10 mouse cellular contexts compared by ENCODE assay signal in the genomic region with DNA sequence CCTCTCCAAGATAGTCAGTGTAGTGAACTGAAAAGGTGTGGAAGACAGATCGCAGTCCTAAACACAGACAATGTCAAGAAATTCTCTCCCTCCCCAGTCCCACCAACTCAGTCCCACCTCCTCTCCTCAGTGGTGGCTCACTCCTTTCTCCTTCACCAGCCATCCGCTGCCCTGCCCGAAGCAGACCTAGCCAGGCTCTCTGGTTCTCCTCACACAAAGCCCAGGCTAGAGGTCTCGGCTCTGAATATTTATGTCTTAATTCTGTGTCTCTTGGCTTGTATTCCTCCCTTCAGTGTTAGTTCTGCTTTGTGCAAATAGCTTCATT.
DNase-seq lines count a peak whose midpoint lies in the region; ATAC-seq and TF ChIP-seq lines count a peak whose summit lies in the region.
"Had no signal": no experiment of that assay in that cellular context is flagged by ENCODE, and none has a peak within 500 bp of the region (broad histone marks: within the 10 kb centered on the region; RNA-seq: fewer than 3 reads in every experiment).

No protein-coding gene starts in this region.

- TF ChIP-seq EP300 in CH12.LX (IDR thresholded peaks at IDR 0.05; ENCODE audit: low read length): no peak
- TF ChIP-seq EP300 in liver, postnatal 0 days (IDR thresholded peaks at IDR 0.05; ENCODE audit: low read depth): no peak

- peaks cover 48% of the 10 kb centered on the region for H3K27me3 ChIP-seq in heart, embryonic 13.5 days (replicated peaks)
- H3K27me3 ChIP-seq in CH12.LX (replicated peaks): peaks cover 2% of the 10 kb centered on the region
- H3K27me3 ChIP-seq in forebrain, embryonic 14.5 days (replicated peaks; ENCODE audit: control insufficient read depth, insufficient read depth, low read length): no peaks in the 10 kb centered on the region
- no peaks in the 10 kb centered on the region for H3K27me3 ChIP-seq in limb, embryonic 15.5 days
- H3K27me3 ChIP-seq in liver, postnatal 0 days (ENCODE audit: insufficient read depth, low read length): 0 out of 2 replicates have a peak, but pooled peaks cover 2% of the 10 kb centered on the region

- DNase-seq in heart, postnatal 4 days: no peak
- no peak for DNase-seq in CH12.LX (ENCODE audit: extremely low read depth)
- no peak for DNase-seq in forebrain, embryonic 14.5 days (ENCODE audit: low spot score)
- DNase-seq in liver, postnatal 0 days: no peak
- no peak for DNase-seq in adrenal gland, postnatal 36 days
- no peak for DNase-seq in right cerebral cortex, postnatal 4 days
- DNase-seq: B cell, adult 2 months; lung, adult 2 months had no signal

- H3K4me3 ChIP-seq in heart, embryonic 13.5 days: 0 out of 2 replicates have a peak overlapping the region, but pooled peaks have one; percentile 40
- no peak overlapping the region for H3K4me3 ChIP-seq in CH12.LX (replicated peaks in 1 of 3; ENCODE audit: low read depth in 2 of 3, low read length in 2 of 3, poor library complexity in 1 of 3)
- no peak overlapping the region for H3K4me3 ChIP-seq in forebrain, embryonic 14.5 days (ENCODE audit: low read depth, low read length)
- no peak overlapping the region for H3K4me3 ChIP-seq in limb, embryonic 15.5 days
- no peak overlapping the region for H3K4me3 ChIP-seq in liver, postnatal 0 days (ENCODE audit: low read depth, low read length)

- no peaks in the 10 kb centered on the region for H3K36me3 ChIP-seq in heart, embryonic 13.5 days
- no peaks in the 10 kb centered on the region for H3K36me3 ChIP-seq in CH12.LX (replicated peaks in 1 of 2; ENCODE audit: control insufficient read depth in 1 of 2, insufficient read depth in 1 of 2, low read length in 1 of 2)
- no peaks in the 10 kb centered on the region for H3K36me3 ChIP-seq in forebrain, embryonic 14.5 days (ENCODE audit: control insufficient read depth, insufficient read depth, low read length)
- no peaks in the 10 kb centered on the region for H3K36me3 ChIP-seq in limb, embryonic 15.5 days
- H3K36me3 ChIP-seq in liver, postnatal 0 days (replicated peaks; ENCODE audit: insufficient read depth, low read length): no peaks in the 10 kb centered on the region

- peak overlapping the region; percentile 68 for H3K4me2 ChIP-seq in heart, embryonic 13.5 days
- no peak overlapping the region for H3K4me2 ChIP-seq in CH12.LX (ENCODE audit: insufficient read depth, low read depth, poor library complexity, severe bottlenecking)
- H3K4me2 ChIP-seq in forebrain, embryonic 14.5 days (ENCODE audit: low read length): peak overlapping the region; percentile 30; the same call in 1 of the 2 replicates
- H3K4me2 ChIP-seq in limb, embryonic 15.5 days: no peak overlapping the region
- H3K4me2 ChIP-seq in liver, postnatal 0 days (ENCODE audit: low read depth, low read length): no peak overlapping the region

- no peak for TF ChIP-seq CTCF in CH12.LX (conservative IDR thresholded peaks at IDR 0.05 in 1 of 2, IDR thresholded peaks at IDR 0.05 in 1 of 2; ENCODE audit: low read depth in 2 of 2, low read length in 2 of 2)
- TF ChIP-seq CTCF in liver, postnatal 0 days (IDR thresholded peaks at IDR 0.05; ENCODE audit: low read depth): no peak

- no peak for TF ChIP-seq RAD21 in CH12.LX (IDR thresholded peaks at IDR 0.05; ENCODE audit: low read depth, low read length)

- in situ Hi-C loops in CH12.LX (cut with MboI; ENCODE audit: low pct_ligation_motif_present, low pct_unique_long_range_greater_than_20kb, low sequenced_read_pairs): no loop called here

- dilution Hi-C loops in CH12.LX (cut with MboI; ENCODE audit: extremely low pct_ligation_motif_present, extremely low pct_unique_long_range_greater_than_20kb, low sequenced_read_pairs): no loop called here

- H3K9me3 ChIP-seq in heart, embryonic 13.5 days: no peaks in the 10 kb centered on the region
- H3K9me3 ChIP-seq in CH12.LX (replicated peaks; ENCODE audit: low read length): no peaks in the 10 kb centered on the region
- H3K9me3 ChIP-seq in forebrain, embryonic 14.5 days (replicated peaks; ENCODE audit: control insufficient read depth, low read length): no peaks in the 10 kb centered on the region
- H3K9me3 ChIP-seq in limb, embryonic 15.5 days: no peaks in the 10 kb centered on the region
- no peaks in the 10 kb centered on the region for H3K9me3 ChIP-seq in liver, postnatal 0 days (ENCODE audit: low read length)

- no peaks in the 10 kb centered on the region for H3K79me2 ChIP-seq in CH12.LX (replicated peaks; ENCODE audit: control insufficient read depth, extremely low read depth, insufficient read depth, poor library complexity, severe bottlenecking)

- H3K9ac ChIP-seq in heart, embryonic 13.5 days: peak overlapping the region; percentile 69
- H3K9ac ChIP-seq in CH12.LX (ENCODE audit: insufficient read depth, low read depth): peak overlapping the region; percentile 27; the same call in 1 of the 2 replicates
- no peak overlapping the region for H3K9ac ChIP-seq in forebrain, embryonic 14.5 days (ENCODE audit: low read length)
- H3K9ac ChIP-seq in limb, embryonic 15.5 days: no peak overlapping the region
- H3K9ac ChIP-seq in liver, postnatal 0 days (replicated peaks): no peak overlapping the region

- no peak for TF ChIP-seq POLR2A in CH12.LX (IDR thresholded peaks at IDR 0.05; ENCODE audit: low read depth, low read length)

- 46% methylated on average over 4 of the region's 4 CpGs for WGBS in heart, embryonic 13.5 days
- WGBS in forebrain, embryonic 14.5 days: 28% methylated on average over 4 of the region's 4 CpGs
- WGBS in limb, embryonic 15.5 days: 64% methylated on average over 4 of the region's 4 CpGs
- 63% methylated on average over 4 of the region's 4 CpGs for WGBS in liver, postnatal 0 days (ENCODE audit: insufficient replicate concordance)

- ATAC-seq in heart, embryonic 13.5 days (ENCODE audit: extremely low read depth, insufficient number of reproducible peaks, low FRiP score, low TSS enrichment): no peak
- ATAC-seq in forebrain, embryonic 14.5 days: no peak; the same call in 1 of the 2 replicates
- no peak for ATAC-seq in limb, embryonic 15.5 days (ENCODE audit: insufficient number of reproducible peaks, low FRiP score, low TSS enrichment, low read depth)
- ATAC-seq in liver, postnatal 0 days: no peak

- peaks cover 34% of the 10 kb centered on the region for H3K4me1 ChIP-seq in heart, embryonic 13.5 days
- H3K4me1 ChIP-seq in CH12.LX (ENCODE audit: control insufficient read depth in 1 of 2, insufficient read depth in 2 of 2): peaks cover 14 to 43% of the 10 kb centered on the region in 2 experiments
- H3K4me1 ChIP-seq in forebrain, embryonic 14.5 days (ENCODE audit: control insufficient read depth, insufficient read depth, low read length): peaks cover 8% of the 10 kb centered on the region; the same call in 1 of the 2 replicates
- peaks cover 20% of the 10 kb centered on the region for H3K4me1 ChIP-seq in limb, embryonic 15.5 days
- no peaks in the 10 kb centered on the region for H3K4me1 ChIP-seq in liver, postnatal 0 days (ENCODE audit: insufficient read depth)

- H3K27ac ChIP-seq in heart, embryonic 13.5 days (replicated peaks): 0 out of 2 replicates have a peak overlapping the region, but pooled peaks have one; percentile 20
- H3K27ac ChIP-seq in CH12.LX (ENCODE audit: insufficient read depth, low read depth): no peak overlapping the region
- H3K27ac ChIP-seq in forebrain, embryonic 14.5 days (ENCODE audit: low read depth, low read length): peak overlapping the region; percentile 34; the same call in 1 of the 2 replicates
- peak overlapping the region; percentile 54; the same call in 1 of the 2 replicates for H3K27ac ChIP-seq in limb, embryonic 15.5 days
- H3K27ac ChIP-seq in liver, postnatal 0 days (ENCODE audit: low read depth): no peak overlapping the region

TF ChIP-seq in CH12.LX, 34 proteins besides CTCF, POLR2A, EP300 and RAD21:
- no peak for TF ChIP-seq PAX5 (IDR thresholded peaks at IDR 0.05; ENCODE audit: low read length)

Comparison
In these comparisons a context has a peak if more than half of its experiments do, and no peak if none do; other contexts are left out.
1. H3K27ac ChIP-seq: peak in heart, embryonic 13.5 days (single experiment), forebrain, embryonic 14.5 days (single experiment) and limb, embryonic 15.5 days (single experiment); none in CH12.LX (single experiment) and liver, postnatal 0 days (single experiment).
2. H3K4me2 ChIP-seq: peak in heart, embryonic 13.5 days (single experiment) and forebrain, embryonic 14.5 days (single experiment); none in CH12.LX (single experiment), limb, embryonic 15.5 days (single experiment) and liver, postnatal 0 days (single experiment).
3. H3K9ac ChIP-seq: peak in heart, embryonic 13.5 days (single experiment) and CH12.LX (single experiment); none in forebrain, embryonic 14.5 days (single experiment), limb, embryonic 15.5 days (single experiment) and liver, postnatal 0 days (single experiment).